Mouse (Mus musculus) intestine, postnatal 0 days (tissue): ENCODE measurements around the gene Foxb2. TPM values are rescaled to one million over a fixed set of nuclear protein-coding genes. Genes with fewer than 3 reads are reported as not detected.

Experiments used
- ATAC-seq: fragments of 200-750 bp; cut with Nextera tagmentation; 2 replicates; pipeline ENCODE4 v1.8.0; 2017; ENCODE audit warnings: mild to moderate bottlenecking, moderate TSS enrichment, moderate library complexity
- H3K27ac ChIP-seq: fragments of 300-500 bp; sonication (generic); 2 replicates; pipeline ENCODE4 v1.5.1; 2014; ENCODE audit warnings: mild to moderate bottlenecking, low read depth, low read length, moderate library complexity
- H3K27me3 ChIP-seq: fragments of 300-500 bp; sonication (generic); replicated peaks from 2 replicates; pipeline ENCODE4 v1.6.1; 2014; ENCODE audit warnings: low read length, mixed read lengths; ENCODE audit not compliant: control insufficient read depth, insufficient read depth
- H3K36me3 ChIP-seq: fragments of 300-500 bp; sonication (generic); 2 replicates; pipeline ENCODE4 v1.6.1; 2014; ENCODE audit warnings: mild to moderate bottlenecking, moderate library complexity; ENCODE audit not compliant: control insufficient read depth, insufficient read depth
- H3K4me1 ChIP-seq: fragments of 300-500 bp; sonication (generic); replicated peaks from 2 replicates; pipeline ENCODE4 v1.6.1; 2014; ENCODE audit warnings: antibody characterized with exemption, low read length, mixed read lengths; ENCODE audit not compliant: control insufficient read depth, insufficient read depth
- H3K4me2 ChIP-seq: fragments of 300-500 bp; sonication (generic); replicated peaks from 2 replicates; pipeline ENCODE4 v1.6.1; 2014; ENCODE audit warnings: low read depth, mild to moderate bottlenecking, moderate library complexity
- H3K4me3 ChIP-seq: fragments of 300-500 bp; sonication (generic); 2 replicates; pipeline ENCODE4 v1.5.1; 2014; ENCODE audit warnings: low read depth, low read length
- H3K9ac ChIP-seq: fragments of 300-500 bp; sonication (generic); 2 replicates; pipeline ENCODE4 v1.6.1; 2014; ENCODE audit warnings: mild to moderate bottlenecking, low read depth, low read length
- H3K9me3 ChIP-seq: fragments of 300-500 bp; sonication (generic); 2 replicates; pipeline ENCODE4 v1.6.1; 2016; ENCODE audit warnings: mixed run types; ENCODE audit not compliant: control insufficient read depth
- CTCF ChIP-seq: sonication (generic); IDR thresholded peaks from 2 replicates; pipeline ENCODE4 v1.5.1; 2016; ENCODE audit warnings: low read depth, mild to moderate bottlenecking, control low read depth, antibody characterized with exemption, moderate library complexity
- WGBS: fragments of 180-500 bp; shearing (Covaris S2); extraction: QIAGEN DNeasy Blood & Tissue Kit; methylation state at CpG from one replicate; pipeline ENCODE4 v1.1.7; 2014; 5-methylcytosine and 5-hydroxymethylcytosine counted together
- polyA plus RNA-seq: library from polyadenylated mRNA; unstranded; fragments of >200 nt; fragmentation: Nextera tagmentation; extraction: Ambion mirVana; gene quantifications from 2 replicates; pipeline ENCODE4 v1.2.1, GENCODE M21; 2015

The Foxb2 gene
- polyA plus RNA-seq = not detected in 2 replicates

DNA sequence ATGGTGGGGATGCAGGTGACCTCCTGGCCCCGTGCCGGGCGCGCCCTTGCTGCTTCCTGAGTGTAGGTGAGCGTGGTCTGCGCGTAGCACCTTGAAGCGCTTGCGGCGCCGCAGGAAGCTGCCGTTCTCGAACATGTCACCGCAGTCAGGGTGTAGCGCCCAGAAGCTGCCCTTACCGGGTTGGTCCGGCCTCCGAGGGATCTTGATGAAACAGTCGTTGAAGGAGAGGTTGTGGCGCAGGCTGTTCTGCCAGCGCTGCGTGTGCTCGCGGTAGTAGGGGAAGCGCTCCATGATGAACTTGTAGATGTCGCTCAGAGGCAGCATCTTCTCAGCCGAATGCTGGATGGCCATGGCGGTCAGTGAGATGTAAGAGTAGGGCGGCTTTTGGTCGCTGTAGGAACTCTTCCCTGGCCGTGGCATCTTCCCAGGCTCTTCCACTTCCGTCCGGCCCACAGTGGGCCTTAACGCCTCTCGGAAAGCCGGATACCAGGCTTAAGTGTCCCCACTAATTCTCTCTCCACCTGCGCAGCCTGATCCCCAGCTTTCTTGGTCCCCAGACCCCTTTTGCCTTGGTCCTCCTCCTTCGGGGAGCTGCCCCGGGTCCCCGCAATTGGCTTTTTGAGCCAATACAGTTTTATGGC is at the start of gene Foxb2:
Gene Foxb2, minus strand, starts transcription at position 585 of the 641 bp plus-strand sequence.
- Histone ChIP-seq H3K27ac (no peak within 1 kb of the TSS), H3K4me1 (peaks cover 10% of the 10 kb centered on the region), H3K36me3 (no peaks in the 10 kb centered on the region), H3K27me3 (peaks cover 100% of the 10 kb centered on the region), H3K9me3 (no peaks in the 10 kb centered on the region), H3K9ac (no peak within 1 kb of the TSS), H3K4me3 (peak within 1 kb of the TSS; percentile 40), H3K4me2 (peak within 1 kb of the TSS; percentile 71)
- 2% methylated on average over 38 of the region's 40 CpGs for WGBS
- ATAC-seq = no peak
- TF ChIP-seq CTCF = no peak

DNA sequence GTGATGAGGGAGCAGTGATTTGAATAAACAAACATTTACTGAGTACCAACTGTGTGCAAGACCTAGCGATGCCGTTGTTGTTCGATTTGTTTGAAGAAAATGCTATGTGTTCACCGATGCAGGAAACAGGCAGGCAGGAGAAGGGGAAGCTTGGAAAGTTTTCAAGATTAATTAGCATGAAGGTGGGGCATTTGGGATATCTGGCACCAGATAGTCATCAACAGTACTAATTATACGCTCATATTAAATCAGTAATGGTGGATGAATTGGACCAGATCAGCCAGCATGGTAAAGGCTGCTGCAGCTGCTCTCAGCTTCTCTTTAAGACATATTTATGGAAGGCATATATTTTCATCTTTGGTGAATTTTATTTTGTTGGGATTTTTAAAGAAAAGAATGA is 37.9 kb upstream of the Foxb2 start:
- Histone ChIP-seq H3K9ac (no peak overlapping the region), H3K27me3 (no peaks in the 10 kb centered on the region), H3K4me2 (no peak overlapping the region), H3K4me1 (no peaks in the 10 kb centered on the region), H3K4me3 (no peak overlapping the region), H3K36me3 (no peaks in the 10 kb centered on the region), H3K9me3 (no peaks in the 10 kb centered on the region), H3K27ac (no peak overlapping the region)
- TF ChIP-seq CTCF = no peak
- no peak for ATAC-seq
- WGBS = 79% methylated on average over 5 of the region's 5 CpGs

GRCm38 (mm10) chr19:16903106-16903505 is 29.5 kb upstream of the Foxb2 start:
- H3K4me1 ChIP-seq = no peaks in the 10 kb centered on the region
- no peak overlapping the region for H3K4me2 ChIP-seq
- peak; percentile 51 for TF ChIP-seq CTCF
- no peaks in the 10 kb centered on the region for H3K36me3 ChIP-seq
- H3K27me3 ChIP-seq = no peaks in the 10 kb centered on the region
- ATAC-seq = no peak
- no peak overlapping the region for H3K9ac ChIP-seq
- no peaks in the 10 kb centered on the region for H3K9me3 ChIP-seq
- H3K4me3 ChIP-seq = no peak overlapping the region
- 69% methylated on average over 2 of the region's 2 CpGs for WGBS
- H3K27ac ChIP-seq = no peak overlapping the region

DNA sequence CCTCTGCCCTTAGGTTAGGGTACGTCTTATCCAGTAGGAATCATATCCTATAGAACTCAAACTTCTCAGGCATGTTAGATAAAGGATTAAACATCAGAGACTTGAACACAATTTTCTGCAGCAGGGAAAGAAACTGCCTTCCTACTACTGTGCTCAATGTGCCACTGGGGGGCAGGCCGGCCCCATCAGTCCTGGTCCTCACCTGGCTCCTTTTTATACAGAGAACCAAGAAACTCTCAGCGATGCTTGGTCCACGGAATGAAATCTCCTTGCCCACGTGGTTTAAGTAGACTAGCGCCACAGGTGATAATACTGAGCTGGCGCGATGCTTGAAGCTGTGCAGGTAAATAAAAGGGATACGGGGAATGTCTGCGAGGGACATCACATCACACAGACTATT is 26.1 kb upstream of the Foxb2 start:
- 47% methylated on average over 10 of the region's 10 CpGs for WGBS

GRCm38 (mm10) chr19:16898576-16898975 is 25.0 kb upstream of the Foxb2 start:
- WGBS = 84% methylated on average over 5 of the region's 5 CpGs
- H3K9ac ChIP-seq = no peak overlapping the region
- H3K9me3 ChIP-seq = no peaks in the 10 kb centered on the region
- no peak overlapping the region for H3K27ac ChIP-seq
- no peak overlapping the region for H3K4me2 ChIP-seq
- H3K4me1 ChIP-seq = no peaks in the 10 kb centered on the region
- no peak for TF ChIP-seq CTCF
- no peak overlapping the region for H3K4me3 ChIP-seq
- no peaks in the 10 kb centered on the region for H3K27me3 ChIP-seq
- no peaks in the 10 kb centered on the region for H3K36me3 ChIP-seq
- ATAC-seq = no peak

More for the DNA sequence above, 26.1 kb upstream of the Foxb2 start:
- H3K9ac ChIP-seq = no peak overlapping the region
- H3K4me1 ChIP-seq = no peaks in the 10 kb centered on the region
- H3K9me3 ChIP-seq = no peaks in the 10 kb centered on the region
- H3K4me3 ChIP-seq = no peak overlapping the region
- H3K27ac ChIP-seq = no peak overlapping the region
- TF ChIP-seq CTCF = peak; percentile 36; the same call in 1 of the 2 replicates
- H3K27me3 ChIP-seq = no peaks in the 10 kb centered on the region
- H3K4me2 ChIP-seq = no peak overlapping the region
- no peaks in the 10 kb centered on the region for H3K36me3 ChIP-seq
- no peak for ATAC-seq

- Histone ChIP-seq H3K9ac (no peak overlapping the region), H3K4me1 (peaks cover 10% of the 10 kb centered on the region), H3K4me2 (no peak overlapping the region), H3K27ac (no peak overlapping the region), H3K4me3 (no peak overlapping the region), H3K27me3 (peaks cover 93% of the 10 kb centered on the region), H3K36me3 (no peaks in the 10 kb centered on the region), H3K9me3 (no peaks in the 10 kb centered on the region)
- WGBS = under 1% methylated on average over 17 of the region's 17 CpGs
- TF ChIP-seq CTCF = no peak
- no peak for ATAC-seq
Observed at GRCm38 (mm10) chr19:16876458-16876770, 2.8 kb upstream of the Foxb2 start.
